Mouse (Mus musculus): Measurements from ENCODE around the gene Ugt1a7c. TPM values are rescaled to one million over a fixed set of nuclear protein-coding genes. Genes with fewer than 3 reads are reported as not detected.
"Not testable (repeated sequence)": the region's sequence is repeated elsewhere in the genome, so short reads cannot be mapped to it uniquely, and the experiment has no call there.

The Ugt1a7c gene
- polyA plus RNA-seq (2016; fragmentation: Nextera tagmentation; extraction: Ambion mirVana) = 0.80 and 1.4 TPM in 2 replicates

GRCm38 (mm10) chr1:88094941-88095492 is at the start of gene Ugt1a7c:
TSS of gene Ugt1a7c (plus strand) at chr1:88095062.
- ATAC-seq (ENCODE audit: low FRiP score) = no peak
- Histone ChIP-seq H3K4me3 (no peak within 1 kb of the TSS), H3K4me2 (replicated peaks) (no peak within 1 kb of the TSS), H3K9me3 (replicated peaks) (no peaks in the 10 kb centered on the region), H3K4me1 (no peaks in the 10 kb centered on the region), H3K27ac (no peak within 1 kb of the TSS), H3K9ac (no peak within 1 kb of the TSS), H3K27me3 (no peaks in the 10 kb centered on the region), H3K36me3 (no peaks in the 10 kb centered on the region)
- WGBS = 64% methylated on average over 10 of the region's 10 CpGs

- not testable (repeated sequence) for H3K9ac ChIP-seq; ATAC-seq (ENCODE audit: low FRiP score); H3K4me1 ChIP-seq; H3K4me3 ChIP-seq; H3K36me3 ChIP-seq; H3K9me3 ChIP-seq (replicated peaks); H3K4me2 ChIP-seq (replicated peaks); H3K27me3 ChIP-seq; H3K27ac ChIP-seq
- 85% methylated on average over 2 of the region's 2 CpGs for WGBS
Observed at GRCm38 (mm10) chr1:88047408-88047807, 47.5 kb upstream of the Ugt1a7c start.

GRCm38 (mm10) chr1:88055088-88055487 is 39.8 kb upstream of the Ugt1a7c start, which contains the start of gene Ugt1a10:
TSS of gene Ugt1a10 (plus strand) at chr1:88055388.
- Histone ChIP-seq H3K27me3 (no peaks in the 10 kb centered on the region), H3K36me3 (no peaks in the 10 kb centered on the region), H3K4me2 (replicated peaks) (no peak within 1 kb of the TSS), H3K4me3 (no peak within 1 kb of the TSS), H3K4me1 (no peaks in the 10 kb centered on the region), H3K27ac (no peak within 1 kb of the TSS), H3K9ac (no peak within 1 kb of the TSS), H3K9me3 (replicated peaks) (no peaks in the 10 kb centered on the region)
- WGBS = 81% methylated on average over 1 of the region's 1 CpGs
- ATAC-seq (ENCODE audit: low FRiP score) = no peak

GRCm38 (mm10) chr1:88066472-88067102 is 28.3 kb upstream of the Ugt1a7c start:
- not testable (repeated sequence) for ATAC-seq (ENCODE audit: low FRiP score)
- 65% methylated on average over 1 of the region's 2 CpGs for WGBS

GRCm38 (mm10) chr1:88070495-88070894 is 24.4 kb upstream of the Ugt1a7c start, which contains the start of gene Ugt1a9:
TSS of gene Ugt1a9 (plus strand) at chr1:88070800.
- ATAC-seq (ENCODE audit: low FRiP score) = no peak
- H3K4me3 ChIP-seq = no peak within 1 kb of the TSS

More at GRCm38 (mm10) chr1:88066472-88067102, 28.3 kb upstream of the Ugt1a7c start:
- not testable (repeated sequence) for H3K9me3 ChIP-seq (replicated peaks); H3K9ac ChIP-seq; H3K27ac ChIP-seq; H3K4me3 ChIP-seq; H3K36me3 ChIP-seq; H3K4me2 ChIP-seq (replicated peaks); H3K4me1 ChIP-seq; H3K27me3 ChIP-seq

GRCm38 (mm10) chr1:88070902-88071301 is 24.0 kb upstream of the Ugt1a7c start:
- Histone ChIP-seq H3K27me3 (no peaks in the 10 kb centered on the region), H3K36me3 (no peaks in the 10 kb centered on the region), H3K4me1 (no peaks in the 10 kb centered on the region), H3K4me3 (no peak overlapping the region), H3K27ac (no peak overlapping the region), H3K9me3 (replicated peaks) (no peaks in the 10 kb centered on the region), H3K4me2 (replicated peaks) (no peak overlapping the region), H3K9ac (no peak overlapping the region)
- ATAC-seq (ENCODE audit: low FRiP score) = no peak
- 85% methylated on average over 4 of the region's 4 CpGs for WGBS

More at GRCm38 (mm10) chr1:88070495-88070894, 24.4 kb upstream of the Ugt1a7c start, which contains the start of gene Ugt1a9:
- Histone ChIP-seq H3K4me1 (no peaks in the 10 kb centered on the region), H3K36me3 (no peaks in the 10 kb centered on the region), H3K27me3 (no peaks in the 10 kb centered on the region), H3K9me3 (replicated peaks) (no peaks in the 10 kb centered on the region), H3K4me2 (replicated peaks) (no peak within 1 kb of the TSS), H3K9ac (no peak within 1 kb of the TSS), H3K27ac (no peak within 1 kb of the TSS)
- 85% methylated on average over 2 of the region's 2 CpGs for WGBS

- Histone ChIP-seq H3K9ac (no peak overlapping the region), H3K9me3 (replicated peaks) (no peaks in the 10 kb centered on the region), H3K4me2 (replicated peaks) (no peak overlapping the region), H3K4me3 (no peak overlapping the region), H3K27me3 (no peaks in the 10 kb centered on the region), H3K27ac (no peak overlapping the region), H3K36me3 (no peaks in the 10 kb centered on the region), H3K4me1 (no peaks in the 10 kb centered on the region)
- 93% methylated on average over 2 of the region's 2 CpGs for WGBS
- no peak for ATAC-seq (ENCODE audit: low FRiP score)
Observed at GRCm38 (mm10) chr1:88074471-88074870, 20.4 kb upstream of the Ugt1a7c start.

GRCm38 (mm10) chr1:88077128-88077527 is 17.7 kb upstream of the Ugt1a7c start:
- Histone ChIP-seq H3K4me2 (replicated peaks) (no peak overlapping the region), H3K9me3 (replicated peaks) (no peaks in the 10 kb centered on the region), H3K4me1 (no peaks in the 10 kb centered on the region), H3K27me3 (no peaks in the 10 kb centered on the region), H3K4me3 (no peak overlapping the region), H3K9ac (no peak overlapping the region), H3K36me3 (no peaks in the 10 kb centered on the region), H3K27ac (no peak overlapping the region)
- no peak for ATAC-seq (ENCODE audit: low FRiP score)
- 80% methylated on average over 1 of the region's 1 CpGs for WGBS

GRCm38 (mm10) chr1:88081670-88082069 is 13.2 kb upstream of the Ugt1a7c start:
- no peaks in the 10 kb centered on the region for H3K9me3 ChIP-seq (replicated peaks)
- no peak overlapping the region for H3K4me2 ChIP-seq (replicated peaks)
- ATAC-seq (ENCODE audit: low FRiP score) = no peak
- 96% methylated on average over 1 of the region's 1 CpGs for WGBS
- no peaks in the 10 kb centered on the region for H3K36me3 ChIP-seq
- H3K4me3 ChIP-seq = no peak overlapping the region
- H3K9ac ChIP-seq = no peak overlapping the region
- no peak overlapping the region for H3K27ac ChIP-seq
- no peaks in the 10 kb centered on the region for H3K27me3 ChIP-seq
- H3K4me1 ChIP-seq = no peaks in the 10 kb centered on the region

GRCm38 (mm10) chr1:88086125-88086524 is 8.7 kb upstream of the Ugt1a7c start:
- Histone ChIP-seq H3K4me1 (no peaks in the 10 kb centered on the region), H3K4me3 (no peak overlapping the region), H3K27ac (no peak overlapping the region), H3K27me3 (no peaks in the 10 kb centered on the region), H3K4me2 (replicated peaks) (no peak overlapping the region), H3K36me3 (no peaks in the 10 kb centered on the region), H3K9me3 (replicated peaks) (no peaks in the 10 kb centered on the region), H3K9ac (no peak overlapping the region)
- no peak for ATAC-seq (ENCODE audit: low FRiP score)
- 75% methylated on average over 1 of the region's 1 CpGs for WGBS

- 79% methylated on average over 3 of the region's 3 CpGs for WGBS
- Histone ChIP-seq H3K4me1 (no peaks in the 10 kb centered on the region), H3K27me3 (no peaks in the 10 kb centered on the region), H3K9ac (no peak within 1 kb of the TSS), H3K9me3 (replicated peaks) (no peaks in the 10 kb centered on the region), H3K4me3 (no peak within 1 kb of the TSS), H3K27ac (no peak within 1 kb of the TSS), H3K36me3 (no peaks in the 10 kb centered on the region), H3K4me2 (replicated peaks) (no peak within 1 kb of the TSS)
- no peak for ATAC-seq (ENCODE audit: low FRiP score)
Observed at GRCm38 (mm10) chr1:88087513-88087912, 7.3 kb upstream of the Ugt1a7c start, which contains the start of gene Ugt1a8. TSS of gene Ugt1a8 (plus strand) at chr1:88087813.

GRCm38 (mm10) chr1:88092341-88092740 is 2.5 kb upstream of the Ugt1a7c start:
- Histone ChIP-seq H3K4me3 (no peak overlapping the region), H3K27me3 (no peaks in the 10 kb centered on the region), H3K9ac (no peak overlapping the region), H3K27ac (no peak overlapping the region), H3K9me3 (replicated peaks) (no peaks in the 10 kb centered on the region), H3K36me3 (no peaks in the 10 kb centered on the region), H3K4me1 (no peaks in the 10 kb centered on the region), H3K4me2 (replicated peaks) (no peak overlapping the region)
- ATAC-seq (ENCODE audit: low FRiP score) = no peak

GRCm38 (mm10) chr1:88094270-88094676 is 589 bp upstream of the Ugt1a7c start:
- not testable (repeated sequence) for H3K9ac ChIP-seq; H3K9me3 ChIP-seq (replicated peaks); H3K27ac ChIP-seq; H3K4me2 ChIP-seq (replicated peaks); H3K4me1 ChIP-seq; H3K27me3 ChIP-seq; H3K4me3 ChIP-seq; H3K36me3 ChIP-seq; ATAC-seq (ENCODE audit: low FRiP score)
- WGBS = 76% methylated on average over 3 of the region's 3 CpGs
